Mouse (Mus musculus) activated CD4-positive, CD25-positive, alpha-beta regulatory T cell, adult 4 months (primary cell): ENCODE data around the gene Abcc4. TPM values are rescaled to one million over a fixed set of nuclear protein-coding genes. Genes with fewer than 3 reads are reported as not detected.
A peak's percentile ranks its signal among the peaks of the same experiment; 100 is the strongest.

Experiments
- ATAC-seq: one replicate; pipeline ENCODE4 v1.8.0; 2017
- polyA plus RNA-seq, 2 experiments: library from polyadenylated mRNA; unstranded; fragments of 100-300 nt; shearing (Covaris generic); gene quantifications; one replicate each; pipeline ENCODE4 v1.2.1; 2017

The Abcc4 gene
- 1 to 10 TPM; 8.8 to 9.8 TPM for polyA plus RNA-seq

DNA sequence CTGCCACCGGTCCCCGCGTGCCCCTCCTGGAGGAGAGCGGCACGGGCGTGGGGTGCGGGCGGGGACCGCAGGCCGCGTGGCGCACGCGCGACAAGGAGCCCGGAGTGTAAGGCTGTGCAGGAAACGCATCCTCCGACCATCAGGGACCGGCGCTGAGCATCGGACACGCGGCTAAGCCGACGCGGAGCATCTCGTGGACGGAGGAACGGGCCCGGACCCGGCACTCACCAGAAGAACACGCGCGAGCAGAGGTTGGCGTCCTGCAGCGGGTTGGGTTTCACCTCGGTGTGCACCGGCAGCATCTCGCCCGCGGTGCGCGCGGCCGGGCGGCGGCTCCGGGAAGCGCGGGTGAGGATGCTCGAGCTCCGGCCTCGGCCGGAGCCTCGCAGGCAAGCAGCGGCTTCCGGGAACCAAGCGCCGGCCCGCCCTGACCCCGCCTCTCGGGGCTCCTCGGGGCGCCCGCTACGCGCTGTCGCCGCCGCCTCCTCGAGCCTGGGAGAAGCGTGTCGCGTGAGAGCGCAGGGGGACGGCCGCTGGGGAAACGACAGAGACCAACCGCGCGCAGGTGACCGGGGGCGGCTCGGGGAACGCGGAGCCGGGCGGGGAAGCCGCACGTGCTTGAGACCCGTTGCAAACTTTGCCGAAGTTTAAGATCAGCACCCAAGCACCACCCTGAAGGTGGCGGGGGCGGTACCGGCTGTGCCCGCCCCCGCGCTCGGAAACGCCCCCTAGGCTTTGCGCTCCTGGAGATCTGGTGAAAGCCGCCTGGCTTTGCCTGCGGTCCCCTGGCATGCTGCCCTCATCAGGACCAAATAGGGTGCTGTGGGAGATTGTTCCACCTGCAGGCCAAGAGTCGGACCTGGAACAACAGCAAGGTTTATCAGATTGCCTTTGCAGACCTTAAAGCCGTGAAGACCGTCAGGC is at the start of gene Abcc4:
TSS of gene Abcc4 (minus strand) at position 412 of the 924 bp plus-strand sequence.
- peak; percentile 85 for ATAC-seq

DNA sequence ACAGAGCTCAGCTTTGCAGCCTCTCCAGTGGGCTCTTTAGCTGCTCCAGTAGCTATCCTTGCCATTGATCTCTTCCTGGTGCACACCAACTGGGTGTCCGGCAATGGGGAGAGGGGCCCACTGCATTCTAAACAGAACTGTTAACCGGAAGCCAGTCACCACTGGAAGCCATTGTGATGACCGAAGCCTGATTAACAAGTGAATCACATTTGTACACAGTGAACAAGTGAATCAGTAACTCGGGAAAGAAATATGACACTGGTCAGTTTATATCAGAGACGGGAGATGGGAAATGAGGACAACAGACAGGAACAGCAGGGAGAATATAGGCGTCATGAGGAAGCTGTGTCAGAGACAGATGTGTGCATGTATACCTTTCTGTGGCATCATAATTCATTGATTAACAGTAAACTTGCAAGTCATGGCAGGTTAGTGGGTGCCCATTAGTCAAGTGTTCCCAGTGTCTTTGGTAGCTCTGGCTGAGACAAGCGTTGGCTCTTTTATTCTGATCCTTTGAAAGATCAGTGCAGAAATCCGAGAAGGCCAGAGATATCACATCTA is 45.3 kb upstream of the Abcc4 start:
- ATAC-seq, result no peak

DNA sequence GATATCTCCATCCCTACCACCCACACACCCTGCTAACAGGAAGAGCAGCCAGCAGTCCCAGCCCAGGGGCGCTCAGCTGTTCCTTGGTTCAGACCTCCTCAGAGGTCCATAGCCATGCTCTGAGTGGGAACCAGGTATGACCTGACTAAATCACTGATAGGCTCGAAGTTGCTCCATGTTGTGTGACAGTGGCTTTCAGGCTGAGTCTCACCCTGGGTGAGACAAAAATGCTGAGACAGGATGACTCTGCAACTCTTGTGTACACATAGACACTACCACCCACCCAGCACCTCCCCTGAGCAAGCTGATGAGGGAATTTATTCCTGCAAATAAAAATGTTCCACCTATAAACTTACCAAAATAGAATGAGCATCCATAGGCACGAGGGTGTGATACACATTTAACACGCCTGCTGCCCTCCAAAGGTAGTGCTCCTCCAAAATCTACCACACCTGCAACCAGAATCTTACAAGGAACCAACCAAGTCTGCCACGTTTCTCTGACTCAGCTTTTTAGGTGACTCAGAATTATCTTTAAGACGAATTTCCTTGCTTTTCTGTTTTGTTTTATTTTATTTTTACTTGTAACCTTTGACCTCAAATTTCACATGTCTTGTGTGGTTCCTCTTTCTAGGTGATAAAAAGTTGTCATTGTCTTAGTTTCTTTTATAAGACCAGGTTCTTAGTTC is 44.6 kb upstream of the Abcc4 start:
- ATAC-seq, result no peak

DNA sequence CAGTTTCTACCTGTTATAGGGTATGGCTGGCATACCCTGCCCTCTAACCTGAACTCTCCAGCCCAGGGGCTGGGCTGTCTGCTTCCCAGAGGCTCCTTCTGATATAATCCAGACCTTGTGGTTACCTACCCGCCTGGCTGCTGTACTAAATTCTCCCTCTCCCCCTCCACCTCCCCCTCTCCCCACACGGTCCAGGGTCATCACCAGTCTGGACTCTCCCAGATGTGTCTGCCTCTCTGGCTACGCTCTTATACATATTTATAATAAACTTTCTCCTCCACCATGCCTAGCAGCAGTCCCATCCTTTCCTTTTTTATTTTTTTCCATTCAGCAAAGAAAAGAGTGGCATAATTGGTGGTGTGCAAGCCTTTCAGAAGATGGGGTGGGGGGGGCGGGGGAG is 43.7 kb upstream of the Abcc4 start:
- ATAC-seq, result no peak

DNA sequence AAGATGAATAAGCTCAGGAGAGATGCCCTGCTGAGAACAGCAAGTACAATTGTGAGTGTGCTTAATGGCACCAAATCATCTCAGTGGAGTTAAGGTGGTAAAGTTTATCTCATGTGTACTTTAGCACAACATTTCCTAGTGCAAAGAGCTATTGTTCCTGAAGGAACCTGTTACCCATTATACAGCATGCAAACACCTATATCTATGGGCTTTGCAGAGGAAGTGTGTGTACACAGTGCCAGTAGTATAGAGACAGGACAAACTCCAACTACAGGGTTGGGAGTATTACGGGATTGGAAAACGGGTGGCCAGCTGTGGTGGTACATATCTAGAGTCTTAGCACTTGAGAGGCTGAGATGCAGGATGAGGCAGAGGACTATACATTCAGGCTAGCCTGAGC is 43.0 kb upstream of the Abcc4 start:
- ATAC-seq, result no peak

DNA sequence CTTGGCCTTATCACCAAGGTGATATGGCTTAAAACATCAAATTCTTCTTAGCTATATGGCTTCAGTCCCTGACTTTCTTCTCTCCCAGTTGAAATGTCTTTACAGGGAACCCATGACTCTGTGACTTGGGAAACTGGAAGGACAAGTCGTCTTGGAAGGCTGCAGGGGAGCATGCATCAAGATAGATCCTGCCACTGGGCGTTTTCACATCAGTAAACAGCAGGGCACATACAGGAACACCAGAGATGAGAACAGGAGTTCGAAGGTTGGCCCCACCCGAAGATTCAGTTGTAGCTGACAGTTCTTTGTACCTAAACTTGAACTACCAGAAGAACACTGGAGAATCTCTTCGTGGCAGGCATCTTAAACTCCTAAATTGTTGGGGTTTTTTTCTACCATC is 36.8 kb upstream of the Abcc4 start:
- ATAC-seq, result no peak

DNA sequence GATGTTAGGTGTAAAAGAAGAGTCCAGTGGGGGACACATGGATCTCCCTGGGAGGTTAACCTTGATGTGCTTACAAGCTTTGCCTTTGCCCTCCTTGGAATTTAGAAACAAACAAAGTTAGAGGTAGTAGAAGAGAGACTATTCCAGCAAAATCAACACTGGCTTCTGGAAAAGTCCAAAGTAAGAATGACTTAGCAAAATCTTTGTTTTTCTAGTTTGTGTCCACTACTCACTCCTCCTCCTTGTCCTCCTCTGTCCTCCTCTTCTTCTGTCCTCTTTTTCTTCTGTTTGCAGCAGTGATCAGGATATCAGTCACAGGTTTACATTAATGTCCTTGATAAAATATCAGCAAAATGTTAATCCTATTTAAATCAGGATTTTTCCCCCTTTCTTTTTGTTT is 35.8 kb upstream of the Abcc4 start:
- ATAC-seq, result no peak

DNA sequence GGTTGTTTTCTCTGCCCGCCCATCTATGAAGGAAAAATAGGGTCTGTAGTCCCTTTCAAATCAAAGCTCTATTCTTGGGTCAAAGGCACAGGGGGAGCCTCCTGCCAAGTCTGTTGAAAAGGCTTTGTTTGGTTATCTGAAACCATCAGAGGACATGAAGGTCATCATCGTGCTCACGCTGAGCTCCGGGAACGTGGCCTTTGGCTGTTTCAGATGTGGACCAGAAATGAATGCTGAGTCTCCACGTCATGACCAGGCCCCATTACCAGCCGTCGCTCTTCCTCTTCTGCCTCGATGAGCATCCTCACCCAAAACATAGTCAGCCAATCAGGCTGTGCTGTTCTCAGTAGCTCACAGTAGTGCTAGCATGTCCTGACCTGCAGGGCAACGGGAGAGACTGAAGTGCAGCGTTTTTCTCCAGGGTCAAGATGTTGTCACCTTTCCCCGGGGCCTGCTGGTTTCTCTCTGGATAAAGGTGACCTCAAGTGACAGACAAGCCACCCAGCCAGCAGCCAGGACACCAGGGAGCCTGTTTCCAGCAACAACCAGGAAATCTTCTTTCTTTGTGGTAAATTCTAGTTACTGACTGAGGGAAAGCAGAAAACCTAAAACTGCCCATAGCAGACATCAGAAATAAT is 31.4 kb upstream of the Abcc4 start:
- ATAC-seq, result no peak

DNA sequence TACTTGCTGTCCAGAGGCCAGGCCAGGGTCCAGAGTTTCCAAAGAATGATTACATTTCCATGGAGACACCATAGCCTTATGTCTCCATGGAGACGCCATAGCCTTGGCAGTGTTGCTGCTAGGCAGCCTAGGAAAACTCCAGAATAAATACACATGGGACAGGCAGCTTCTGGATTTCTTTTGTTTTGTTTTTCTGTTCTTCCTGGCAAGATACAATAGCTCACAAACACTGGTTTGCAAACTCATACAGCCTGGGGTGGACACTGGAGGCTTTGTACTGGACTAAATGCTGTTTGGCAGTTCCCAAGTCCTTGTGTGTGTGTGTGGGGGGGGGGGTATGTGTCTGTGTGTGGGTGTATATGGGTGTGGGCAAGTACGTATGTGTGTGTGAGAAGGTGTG is 29.1 kb upstream of the Abcc4 start:
- ATAC-seq, result no peak

DNA sequence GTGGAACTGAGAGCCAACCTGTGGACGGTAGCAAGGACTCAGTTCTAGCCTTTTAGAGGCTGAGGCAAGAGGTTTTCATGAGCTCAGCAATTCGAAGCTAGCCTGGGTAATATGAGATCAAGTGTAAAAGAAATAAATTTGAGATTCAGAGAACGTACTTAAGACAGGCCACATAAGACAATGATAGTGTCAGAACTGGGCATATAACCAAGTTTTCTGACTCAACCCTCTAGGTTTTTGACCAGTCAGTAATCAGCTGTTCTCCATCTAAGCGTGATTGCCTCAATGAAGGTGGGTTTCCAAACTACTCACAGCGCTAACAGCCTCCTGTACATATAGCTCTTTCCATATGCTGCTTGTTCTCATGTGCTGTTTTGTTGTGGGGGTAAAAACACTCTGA is 27.1 kb upstream of the Abcc4 start:
- ATAC-seq, result no peak

DNA sequence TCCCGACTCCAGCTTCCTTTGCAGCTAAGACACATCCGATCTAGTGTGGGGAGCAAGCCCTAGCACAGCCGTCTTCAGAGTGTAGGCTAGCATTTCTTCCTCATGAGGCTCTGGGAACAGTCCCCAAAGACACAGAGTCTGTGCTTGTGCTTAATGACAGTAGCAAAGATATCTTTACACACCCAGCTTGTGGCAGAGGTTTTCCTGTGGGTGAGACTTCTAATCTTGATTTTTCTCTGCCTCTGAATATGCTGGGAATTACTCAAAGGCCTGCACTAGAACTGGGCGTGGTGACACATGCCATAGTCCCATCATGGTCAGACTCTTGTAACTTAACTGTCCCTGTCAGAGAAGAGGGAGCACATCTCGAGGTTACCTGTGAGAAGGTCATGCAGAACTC is 24.6 kb upstream of the Abcc4 start:
- no peak for ATAC-seq

DNA sequence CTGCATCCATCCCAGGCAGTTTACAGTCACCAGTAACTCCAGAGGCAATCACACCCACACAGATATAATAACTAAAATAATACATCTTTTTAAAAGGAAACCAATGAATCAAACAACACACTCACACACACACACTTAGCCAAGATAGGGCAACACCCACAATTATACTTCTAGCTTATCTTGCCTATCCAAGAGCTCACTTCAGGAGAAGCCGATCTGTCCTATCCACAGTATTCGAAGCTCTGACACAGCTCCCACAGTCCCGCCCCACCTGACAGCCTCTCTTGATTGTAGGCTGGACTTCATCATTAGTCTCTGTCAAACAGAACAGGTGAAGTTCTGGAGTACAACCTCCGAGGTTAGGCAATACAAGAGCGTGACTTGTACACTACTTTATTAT is 19.4 kb upstream of the Abcc4 start:
- no peak for ATAC-seq

DNA sequence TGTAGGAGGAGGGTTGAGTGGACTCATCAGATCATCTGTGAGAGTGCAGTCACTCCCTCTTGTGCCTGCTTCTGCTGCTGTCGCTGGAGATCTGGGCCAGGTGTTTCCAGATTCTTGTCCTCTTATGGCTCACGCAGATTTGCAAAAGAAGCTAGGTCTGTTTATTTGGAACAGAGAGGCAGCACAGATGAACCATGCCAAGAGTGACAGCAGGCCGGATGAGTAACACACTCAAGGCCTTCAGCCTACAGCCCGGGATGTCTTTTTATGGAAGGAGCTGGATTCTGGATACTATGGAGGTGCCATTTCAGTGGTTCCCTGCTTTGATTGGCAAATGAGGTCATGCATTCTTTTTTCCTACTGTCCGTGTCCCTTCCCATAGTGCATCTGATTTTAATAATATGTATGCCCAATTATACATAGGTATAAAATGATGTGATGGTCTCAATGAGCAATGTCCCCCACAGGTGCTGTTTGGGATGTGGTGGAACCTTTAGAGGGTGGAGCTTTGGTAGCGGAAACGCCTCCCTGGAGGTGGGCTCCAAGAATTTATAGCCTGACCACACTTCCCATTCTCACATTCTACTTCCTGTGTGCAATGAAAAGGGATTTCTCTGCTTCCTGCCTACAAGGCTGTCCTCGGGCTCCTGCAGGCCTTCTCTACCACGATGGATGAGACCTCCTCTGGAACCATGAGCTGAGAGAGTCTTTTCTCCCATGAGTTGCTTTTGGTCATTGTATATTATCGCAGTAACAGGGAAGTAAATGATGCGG is 18.1 kb upstream of the Abcc4 start:
- ATAC-seq, result no peak

DNA sequence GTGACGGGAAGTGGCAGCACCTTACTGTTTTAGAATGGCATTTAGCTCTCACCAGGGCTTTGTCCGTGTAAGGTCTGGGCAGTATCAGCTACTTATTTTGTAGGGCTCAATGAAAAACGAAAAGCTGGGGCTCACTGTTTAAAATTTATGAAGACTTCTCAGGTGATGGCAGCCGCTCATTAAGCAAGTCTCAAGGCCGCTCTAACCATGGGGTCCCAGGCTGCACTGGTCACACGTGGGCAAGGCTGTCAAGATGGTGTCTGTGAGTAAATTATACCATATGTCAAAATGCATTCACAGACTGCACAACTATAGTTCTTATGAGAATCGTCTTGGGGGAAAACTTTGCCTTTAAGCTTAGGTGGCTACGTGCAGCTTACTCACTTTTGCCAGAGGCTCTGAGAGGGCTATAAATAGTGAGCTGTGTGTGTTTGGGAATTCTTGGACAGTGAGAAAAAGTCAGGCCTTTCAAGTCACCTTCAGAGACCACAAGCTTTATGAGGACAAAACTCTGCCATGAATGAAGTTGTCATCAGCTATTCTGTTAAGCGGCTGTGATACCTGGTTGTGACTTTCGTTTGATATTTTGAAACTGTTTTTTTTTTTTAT is 13.7 kb upstream of the Abcc4 start:
- ATAC-seq, result no peak

DNA sequence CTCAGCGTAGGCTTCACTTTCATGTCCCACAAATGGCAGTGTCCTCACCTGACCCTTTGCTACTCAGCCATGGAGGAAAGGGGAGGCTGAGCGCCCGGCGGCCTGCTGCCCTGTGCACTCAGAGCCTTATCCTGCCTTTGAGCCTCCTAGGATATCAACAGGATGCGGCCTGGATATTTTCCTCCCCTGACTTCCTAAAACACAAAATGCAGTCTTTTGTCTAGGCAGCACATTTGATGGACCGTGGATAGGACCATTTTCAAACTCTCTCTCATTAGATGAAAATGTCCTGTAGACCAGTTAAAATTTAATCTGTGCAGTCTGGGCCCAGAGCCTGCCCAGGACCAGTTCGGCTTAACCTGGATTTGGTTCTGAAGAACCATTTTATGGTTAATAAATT is 12.6 kb upstream of the Abcc4 start:
- no peak for ATAC-seq

DNA sequence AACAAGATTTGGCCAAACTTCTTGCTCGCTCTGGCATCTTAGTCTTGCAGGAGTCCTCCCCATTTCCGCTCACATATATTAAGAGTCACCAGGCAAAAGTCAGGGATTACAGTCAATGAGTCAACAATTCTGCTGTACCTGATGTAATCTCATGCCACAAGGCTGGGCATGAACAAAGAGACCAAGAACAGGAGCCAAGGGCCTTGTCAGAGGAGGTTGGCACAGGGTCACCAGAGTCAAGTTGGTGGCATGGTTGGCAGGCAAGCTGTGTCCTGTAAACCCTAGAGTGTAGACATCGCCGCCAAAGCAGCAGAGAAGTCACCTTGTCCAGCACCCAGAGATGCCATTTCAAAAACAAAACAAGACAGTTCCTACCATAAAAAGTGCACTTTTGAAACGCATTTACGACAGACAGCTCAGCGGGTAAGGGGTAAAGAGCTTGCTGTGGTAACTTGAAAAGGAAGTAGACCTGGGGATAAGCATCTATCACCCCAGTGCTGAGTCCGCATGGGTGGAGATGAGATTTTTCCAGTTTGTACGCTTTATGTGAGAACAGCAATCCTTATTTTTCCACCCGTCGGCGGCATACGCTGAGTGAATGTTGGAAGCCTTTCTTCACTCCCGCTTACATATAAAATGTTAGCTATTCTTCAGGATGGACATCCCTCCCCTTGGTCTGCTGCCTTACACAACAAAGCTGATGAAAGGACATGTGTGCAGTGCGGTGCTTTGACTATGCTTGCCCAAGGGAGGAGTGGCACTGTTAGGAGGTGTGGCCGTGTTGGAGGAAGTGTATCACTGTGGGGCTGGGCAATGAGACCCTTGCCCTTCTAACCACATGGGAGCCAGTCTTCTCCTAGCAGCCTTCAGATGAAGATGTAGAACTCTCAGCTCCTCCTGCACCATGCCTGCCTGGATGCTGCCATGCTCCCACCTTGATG is 10.6 kb upstream of the Abcc4 start:
- no peak for ATAC-seq

DNA sequence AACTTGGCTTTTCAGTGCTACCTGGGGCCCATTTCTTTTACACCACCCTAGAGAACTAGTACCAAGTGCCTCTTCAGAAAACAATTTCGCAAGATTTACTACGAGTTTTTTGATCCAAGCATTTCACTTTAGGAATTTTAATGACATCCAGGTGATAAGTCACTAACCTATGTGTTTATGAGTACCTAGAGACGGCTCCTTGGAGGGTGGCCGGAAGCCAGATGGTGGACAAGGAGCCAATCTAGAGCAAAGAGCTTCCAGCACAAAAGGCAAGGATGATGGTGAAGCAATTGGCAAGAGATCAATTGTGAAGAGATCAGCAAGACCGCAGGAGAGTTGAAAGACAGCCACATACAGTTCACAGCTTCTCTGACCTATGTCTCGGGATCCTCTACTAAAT is 8.7 kb upstream of the Abcc4 start:
- ATAC-seq, result no peak

DNA sequence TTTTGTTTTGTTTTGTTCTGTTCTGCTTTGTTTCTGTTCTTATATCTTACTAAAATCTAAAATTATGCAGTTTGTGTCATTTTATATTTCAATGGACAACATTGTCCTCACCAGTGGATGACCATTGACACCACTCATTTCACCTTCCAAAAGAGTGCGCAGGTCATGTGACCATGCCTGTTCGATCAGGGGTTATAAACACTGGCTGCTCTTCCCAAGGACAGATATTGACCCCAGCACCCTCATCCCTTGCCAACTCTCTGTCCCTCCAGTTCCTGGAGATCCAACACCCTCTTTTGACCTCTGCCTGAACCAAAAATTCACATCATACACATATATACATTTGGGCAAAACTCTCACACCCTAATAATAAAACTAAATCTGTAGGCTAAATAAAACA is 8.3 kb upstream of the Abcc4 start:
- ATAC-seq, result no peak

DNA sequence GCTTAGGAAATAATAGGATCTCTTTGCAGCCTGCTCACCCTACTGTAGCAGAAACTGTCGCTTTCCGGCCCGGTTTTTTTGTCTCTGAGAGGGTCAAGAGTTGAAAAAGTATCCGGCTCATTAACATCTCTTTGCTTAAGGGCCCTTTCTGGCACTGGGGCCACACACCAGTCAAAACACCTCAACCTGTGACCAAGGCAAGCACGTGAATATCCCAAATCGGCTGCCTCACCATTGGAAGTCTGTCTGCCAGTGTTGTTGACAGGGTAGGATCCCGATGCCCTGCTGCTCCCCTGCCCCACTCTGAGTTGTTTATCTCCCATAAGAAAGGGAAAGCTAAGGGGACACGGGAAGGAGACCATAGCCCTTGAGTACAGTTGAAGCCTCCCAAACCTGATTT is 7.8 kb upstream of the Abcc4 start:
- no peak for ATAC-seq

DNA sequence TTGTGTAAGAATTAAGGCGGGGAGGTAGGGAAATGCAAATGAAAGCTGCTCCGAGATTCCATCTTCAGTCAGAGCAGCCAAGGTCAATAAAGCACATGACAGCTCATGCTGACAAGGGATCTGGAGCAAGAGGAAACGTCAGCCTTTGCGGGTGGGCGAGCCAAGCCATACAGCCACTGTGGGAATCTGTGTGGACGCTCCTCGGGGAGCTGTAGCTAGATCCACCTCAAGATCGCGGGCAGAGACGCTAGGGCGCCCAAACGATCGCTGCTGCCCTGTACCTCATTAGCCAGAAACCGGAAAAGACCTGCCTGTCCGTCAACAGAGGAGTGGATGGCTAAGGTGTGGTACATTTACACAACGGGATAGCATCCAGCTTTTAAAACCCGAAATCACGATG is 7.4 kb upstream of the Abcc4 start:
- ATAC-seq, result no peak

DNA sequence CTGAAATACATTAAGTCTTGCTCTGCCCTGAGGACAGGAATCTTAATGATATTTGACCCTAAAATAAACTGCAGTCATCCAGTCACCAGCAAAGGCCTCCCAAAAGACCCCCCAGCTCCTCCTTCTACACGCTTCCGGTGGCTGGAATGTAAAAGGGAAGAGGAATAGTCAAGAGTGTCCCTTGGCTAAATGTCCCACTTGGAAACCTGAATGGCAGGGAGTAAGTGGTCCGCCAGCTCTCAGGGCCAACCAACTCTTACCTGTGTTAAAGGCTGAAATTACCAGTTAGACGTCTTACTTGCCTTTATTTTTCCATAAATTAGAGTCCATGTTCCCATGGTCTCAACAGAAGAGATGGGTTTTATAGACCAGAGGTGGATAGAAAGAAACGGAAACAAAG is 6.9 kb upstream of the Abcc4 start:
- ATAC-seq, result no peak
